Mouse (Mus musculus) olfactory bulb, adult 2 months (tissue): ENCODE measurements around the gene Elavl1.

ENCODE experiments used
- CTCF ChIP-seq: fragments of 200-500 bp; IDR thresholded peaks from 2 replicates; pipeline ENCODE4 v1.5.1; 2012; ENCODE audit warnings: low read depth, mild to moderate bottlenecking, low read length, moderate library complexity; ENCODE audit not compliant: insufficient read depth
- POLR2A ChIP-seq: fragments of 200-500 bp; IDR thresholded peaks from 2 replicates; pipeline ENCODE4 v1.6.1; 2012; ENCODE audit warnings: mild to moderate bottlenecking, low read depth, low read length, moderate library complexity; ENCODE audit not compliant: insufficient read depth

GRCm38 (mm10) chr8:4292738-4293137 lies 32.5 kb downstream of the Elavl1 start:
- TF ChIP-seq CTCF (no peak), POLR2A (no peak)
